In genomic region chr9:15434279-15434678, GRCm38 (mm10) we compare ENCODE assay signal across 8 mouse cellular contexts. TPM values are rescaled to one million over a fixed set of nuclear protein-coding genes. Genes with fewer than 3 reads are reported as not detected.
DNase-seq lines count a peak whose midpoint lies in the region; ATAC-seq and TF ChIP-seq lines count a peak whose summit lies in the region.
"Not testable (repeated sequence)": the region's sequence is repeated elsewhere in the genome, so short reads cannot be mapped to it uniquely, and the experiment has no call there.

No protein-coding gene starts in this region.

- TF ChIP-seq CTCF in liver, embryonic 14.5 days (IDR thresholded peaks at IDR 0.05; ENCODE audit: low read depth) = peak; percentile 23; the same call in 1 of the 2 replicates

- H3K27me3 ChIP-seq in forebrain, embryonic 15.5 days; hindbrain, embryonic 10.5 days (ENCODE audit: insufficient read depth, poor library complexity, severe bottlenecking); liver, embryonic 14.5 days (ENCODE audit: control insufficient read depth, insufficient read depth, low read length): not testable (repeated sequence)

- H3K36me3 ChIP-seq in forebrain, embryonic 15.5 days; hindbrain, embryonic 10.5 days; liver, embryonic 14.5 days (replicated peaks; ENCODE audit: control insufficient read depth, insufficient read depth, low read depth): not testable (repeated sequence)

- whole genome bisulfite sequencing in forebrain, embryonic 15.5 days = 58% methylated on average over 11 of the region's 11 CpGs
- 67% methylated on average over 11 of the region's 11 CpGs for WGBS in hindbrain, embryonic 10.5 days
- WGBS in liver, embryonic 14.5 days (ENCODE audit: insufficient replicate concordance) = 51% methylated on average over 11 of the region's 11 CpGs

- H3K9me3 ChIP-seq in forebrain, embryonic 15.5 days; hindbrain, embryonic 10.5 days; liver, embryonic 14.5 days (ENCODE audit: control insufficient read depth, low read length): not testable (repeated sequence)

- not testable (repeated sequence) for H3K9ac ChIP-seq in forebrain, embryonic 15.5 days (replicated peaks); liver, embryonic 14.5 days (replicated peaks)

- H3K4me1 ChIP-seq in forebrain, embryonic 15.5 days; hindbrain, embryonic 10.5 days (replicated peaks); liver, embryonic 14.5 days (replicated peaks; ENCODE audit: control insufficient read depth in 2 of 2, insufficient read depth in 2 of 2, low read length in 1 of 2): not testable (repeated sequence)

- H3K4me3 ChIP-seq in forebrain, embryonic 15.5 days; hindbrain, embryonic 10.5 days; liver, embryonic 14.5 days (ENCODE audit: insufficient read depth in 1 of 2, low read depth in 2 of 2, low read length in 2 of 2): not testable (repeated sequence)

- ATAC-seq in forebrain, embryonic 15.5 days (replicated peaks) = peak; percentile 58; the same call in 1 of the 2 replicates
- ATAC-seq in liver, embryonic 14.5 days (ENCODE audit: insufficient read depth) = not testable (repeated sequence)

- H3K4me2 ChIP-seq in forebrain, embryonic 15.5 days (replicated peaks); liver, embryonic 14.5 days (ENCODE audit: low read depth): not testable (repeated sequence)

- H3K27ac ChIP-seq in forebrain, embryonic 15.5 days (replicated peaks); hindbrain, embryonic 10.5 days; liver, embryonic 14.5 days: not testable (repeated sequence)

- DNase-seq in A20 (ENCODE audit: low read depth, low spot score) (peak; percentile 84), WW6 (ENCODE audit: low read depth, low spot score) (peak; percentile 14)
- DNase-seq in cerebellum, adult 9-10 months = peak; percentile 10
- peak; percentile 22 for DNase-seq in hindbrain, embryonic 10.5 days (ENCODE audit: low spot score)
- DNase-seq in kidney, postnatal 14 days = peak; percentile 8
- not testable (repeated sequence) for DNase-seq in liver, embryonic 14.5 days (ENCODE audit: low read depth in 3 of 3, low spot score in 3 of 3)
- peak; percentile 42 for DNase-seq in retina, postnatal 1 day

- not testable (repeated sequence) for TF ChIP-seq EP300 in liver, embryonic 14.5 days (IDR thresholded peaks at IDR 0.05; ENCODE audit: low read depth)

RNA-seq across cellular contexts. Expression of gene Smco4, which starts 59.0 kb away (rescaled TPM):
- polyA plus RNA-seq in forebrain, embryonic 15.5 days (2015; fragmentation: Nextera tagmentation; extraction: Ambion mirVana) = 1.6 TPM in 2 replicates
- polyA plus RNA-seq in hindbrain, embryonic 10.5 days (2016; fragmentation: Nextera tagmentation; extraction: Ambion mirVana) = 2.1 and 2.6 TPM in 2 replicates
- polyA plus RNA-seq in liver, embryonic 14.5 days (2012; rRNA removed) = 3.4 and 5.8 TPM in 2 replicates
- 1.4 and 2.3 TPM in 2 replicates for polyA plus RNA-seq in liver, embryonic 14.5 days (2014; fragmentation: Nextera tagmentation; extraction: Ambion mirVana)
